Mouse (Mus musculus) stomach, embryonic 16.5 days (tissue): Measurements from ENCODE around the gene Gm42906. TPM values are rescaled to one million over a fixed set of nuclear protein-coding genes. Genes with fewer than 3 reads are reported as not detected.

Experiments
- ATAC-seq: fragments of 200-750 bp; cut with Nextera tagmentation; 2 replicates; pipeline ENCODE4 v1.8.0; 2017; ENCODE audit warnings: moderate number of reproducible peaks, moderate TSS enrichment; ENCODE audit not compliant: insufficient read depth, low FRiP score
- H3K27ac ChIP-seq: fragments of 300-500 bp; sonication (generic); 2 replicates; pipeline ENCODE4 v1.5.1; 2014; ENCODE audit warnings: low read length
- H3K27me3 ChIP-seq: fragments of 300-500 bp; sonication (generic); 2 replicates; pipeline ENCODE4 v1.6.1; 2014; ENCODE audit warnings: low read length, control low read depth, mixed read lengths; ENCODE audit not compliant: control insufficient read depth, insufficient read depth
- H3K36me3 ChIP-seq: fragments of 300-500 bp; sonication (generic); 2 replicates; pipeline ENCODE4 v1.6.1; 2014; ENCODE audit warnings: low read length; ENCODE audit not compliant: control insufficient read depth, insufficient read depth
- H3K4me1 ChIP-seq: fragments of 300-500 bp; sonication (generic); 2 replicates; pipeline ENCODE4 v1.6.1; 2014; ENCODE audit warnings: low read length, control low read depth, mixed read lengths; ENCODE audit not compliant: control insufficient read depth, insufficient read depth
- H3K4me2 ChIP-seq: fragments of 300-500 bp; sonication (generic); 2 replicates; pipeline ENCODE4 v1.6.1; 2014; ENCODE audit warnings: low read depth, low read length, mixed read lengths
- H3K4me3 ChIP-seq: fragments of 300-500 bp; sonication (generic); replicated peaks from 2 replicates; pipeline ENCODE4 v1.5.1; 2014; ENCODE audit warnings: mild to moderate bottlenecking, low read length
- H3K9ac ChIP-seq: fragments of 300-500 bp; sonication (generic); 2 replicates; pipeline ENCODE4 v1.6.1; 2014; ENCODE audit warnings: low read length
- H3K9me3 ChIP-seq: fragments of 300-500 bp; sonication (generic); replicated peaks from 2 replicates; pipeline ENCODE4 v1.6.1; 2016; ENCODE audit warnings: low read length, control low read depth; ENCODE audit not compliant: control insufficient read depth
- WGBS: fragments of 180-500 bp; shearing (Covaris S2); extraction: QIAGEN DNeasy Blood & Tissue Kit; methylation state at CpG from one replicate; pipeline ENCODE4 v1.1.7; 2014; 5-methylcytosine and 5-hydroxymethylcytosine counted together
- polyA plus RNA-seq: library from polyadenylated mRNA; unstranded; fragments of >200 nt; fragmentation: Nextera tagmentation; extraction: Ambion mirVana; gene quantifications from 2 replicates; pipeline ENCODE4 v1.2.1, GENCODE M21; 2015

Gm42906 gene
- polyA plus RNA-seq, 1 experiment from 2014 or later: not detected

- peaks cover 9% of the 10 kb centered on the region for H3K4me1 ChIP-seq
- ATAC-seq: no peak
- H3K36me3 ChIP-seq: no peaks in the 10 kb centered on the region
- H3K27ac ChIP-seq: no peak overlapping the region
- WGBS: 50% methylated on average over 2 of the region's 2 CpGs
- no peak overlapping the region for H3K4me3 ChIP-seq
- H3K4me2 ChIP-seq: no peak overlapping the region
- no peaks in the 10 kb centered on the region for H3K27me3 ChIP-seq
- no peak overlapping the region for H3K9ac ChIP-seq
- no peaks in the 10 kb centered on the region for H3K9me3 ChIP-seq
Observed at GRCm38 (mm10) chr5:151117846-151118245, 310.1 kb downstream of the Gm42906 start.

- Histone ChIP-seq H3K9ac (no peak overlapping the region), H3K9me3 (no peaks in the 10 kb centered on the region), H3K4me3 (no peak overlapping the region), H3K4me1 (peaks cover 9% of the 10 kb centered on the region), H3K27ac (no peak overlapping the region; the same call in 1 of the 2 replicates), H3K27me3 (no peaks in the 10 kb centered on the region), H3K4me2 (no peak overlapping the region), H3K36me3 (no peaks in the 10 kb centered on the region)
- 77% methylated on average over 5 of the region's 5 CpGs for WGBS
- no peak for ATAC-seq
Observed at GRCm38 (mm10) chr5:151116192-151116887, 311.6 kb downstream of the Gm42906 start.

- H3K4me1 ChIP-seq: peaks cover 14% of the 10 kb centered on the region; the same call in 1 of the 2 replicates
- no peak overlapping the region for H3K9ac ChIP-seq
- no peak overlapping the region for H3K27ac ChIP-seq
- no peak for ATAC-seq
- WGBS: 81% methylated on average over 9 of the region's 9 CpGs
- no peaks in the 10 kb centered on the region for H3K36me3 ChIP-seq
- H3K4me3 ChIP-seq: no peak overlapping the region
- no peaks in the 10 kb centered on the region for H3K9me3 ChIP-seq
- H3K4me2 ChIP-seq: no peak overlapping the region
- no peaks in the 10 kb centered on the region for H3K27me3 ChIP-seq
Observed at GRCm38 (mm10) chr5:151112743-151113142, 315.2 kb downstream of the Gm42906 start.

GRCm38 (mm10) chr5:151111080-151111871, 316.7 kb downstream of the Gm42906 start:
- WGBS: 82% methylated on average over 7 of the region's 7 CpGs
- Histone ChIP-seq H3K9ac (no peak overlapping the region), H3K27ac (no peak overlapping the region), H3K36me3 (no peaks in the 10 kb centered on the region), H3K4me2 (no peak overlapping the region), H3K4me1 (peaks cover 13% of the 10 kb centered on the region; the same call in 1 of the 2 replicates), H3K27me3 (no peaks in the 10 kb centered on the region), H3K9me3 (no peaks in the 10 kb centered on the region), H3K4me3 (no peak overlapping the region)
- no peak for ATAC-seq

GRCm38 (mm10) chr5:151110461-151110908, 317.5 kb downstream of the Gm42906 start:
- H3K27ac ChIP-seq: peak overlapping the region; percentile 54; the same call in 1 of the 2 replicates
- H3K9ac ChIP-seq: no peak overlapping the region
- no peaks in the 10 kb centered on the region for H3K27me3 ChIP-seq
- H3K36me3 ChIP-seq: no peaks in the 10 kb centered on the region
- no peak overlapping the region for H3K4me3 ChIP-seq
- no peaks in the 10 kb centered on the region for H3K9me3 ChIP-seq
- WGBS: 25% methylated on average over 6 of the region's 6 CpGs
- ATAC-seq: no peak
- peaks cover 10% of the 10 kb centered on the region; the same call in 1 of the 2 replicates for H3K4me1 ChIP-seq
- H3K4me2 ChIP-seq: no peak overlapping the region

GRCm38 (mm10) chr5:151109822-151110221, 318.1 kb downstream of the Gm42906 start:
- Histone ChIP-seq H3K9ac (no peak overlapping the region), H3K27me3 (no peaks in the 10 kb centered on the region), H3K4me2 (no peak overlapping the region), H3K4me3 (no peak overlapping the region), H3K9me3 (no peaks in the 10 kb centered on the region), H3K27ac (peak overlapping the region; percentile 54; the same call in 1 of the 2 replicates), H3K36me3 (no peaks in the 10 kb centered on the region), H3K4me1 (peaks cover 10% of the 10 kb centered on the region; the same call in 1 of the 2 replicates)
- ATAC-seq: no peak
- WGBS: 67% methylated on average over 2 of the region's 2 CpGs

- Histone ChIP-seq H3K36me3 (no peaks in the 10 kb centered on the region), H3K4me2 (no peak overlapping the region), H3K9me3 (no peaks in the 10 kb centered on the region), H3K4me1 (peaks cover 10% of the 10 kb centered on the region; the same call in 1 of the 2 replicates), H3K9ac (no peak overlapping the region), H3K27ac (0 out of 2 replicates have a peak overlapping the region, but pooled peaks have one; percentile 53), H3K4me3 (no peak overlapping the region), H3K27me3 (no peaks in the 10 kb centered on the region)
- WGBS: 65% methylated on average over 7 of the region's 7 CpGs
- ATAC-seq: no peak
Observed at GRCm38 (mm10) chr5:151108955-151109354, 319.0 kb downstream of the Gm42906 start.

- 41% methylated on average over 19 of the region's 19 CpGs for WGBS
- no peak overlapping the region for H3K4me3 ChIP-seq
- ATAC-seq: 0 out of 2 replicates have a peak, but pooled peaks have one; percentile 31
Observed at GRCm38 (mm10) chr5:151108291-151108897, 319.6 kb downstream of the Gm42906 start.

More at GRCm38 (mm10) chr5:151108291-151108897, 319.6 kb downstream of the Gm42906 start:
- 0 out of 2 replicates have a peak overlapping the region, but pooled peaks have one; percentile 53 for H3K27ac ChIP-seq
- H3K4me2 ChIP-seq: peak overlapping the region; percentile 10; the same call in 1 of the 2 replicates
- no peaks in the 10 kb centered on the region for H3K27me3 ChIP-seq
- no peaks in the 10 kb centered on the region for H3K36me3 ChIP-seq
- 0 out of 2 replicates have a peak overlapping the region, but pooled peaks have one; percentile 0 for H3K9ac ChIP-seq
- peaks cover 10% of the 10 kb centered on the region; the same call in 1 of the 2 replicates for H3K4me1 ChIP-seq
- H3K9me3 ChIP-seq: no peaks in the 10 kb centered on the region
